Mouse (Mus musculus) myocyte (in vitro differentiated cells): ENCODE results near the gene Abcf2. TPM values are rescaled to one million over a fixed set of nuclear protein-coding genes. Genes with fewer than 3 reads are reported as not detected.

ENCODE experiments used
- H3K27me3 ChIP-seq: one replicate; pipeline ENCODE4 v1.6.1; 2011; ENCODE audit not compliant: control insufficient read depth, insufficient read depth, insufficient read length
- H3K36me3 ChIP-seq: one replicate; pipeline ENCODE4 v1.6.1; 2011; ENCODE audit not compliant: control insufficient read depth, insufficient read depth
- H3K4me2 ChIP-seq: one replicate; pipeline ENCODE4 v1.6.1; 2011; ENCODE audit warnings: low read depth, control low read depth
- H3K4me3 ChIP-seq: one replicate; pipeline ENCODE4 v1.5.1; 2011; ENCODE audit warnings: mild to moderate bottlenecking, control low read depth, moderate library complexity
- H3K79me2 ChIP-seq: one replicate; pipeline ENCODE4 v1.6.1; 2011; ENCODE audit not compliant: control insufficient read depth, insufficient read depth
- H3ac ChIP-seq: one replicate; pipeline ENCODE4 v1.6.1; 2011; ENCODE audit not compliant: control insufficient read depth, insufficient read length
- CEBPB ChIP-seq: IDR thresholded peaks from 2 replicates; pipeline ENCODE4 v1.6.1; 2011; ENCODE audit warnings: mild to moderate bottlenecking, moderate library complexity; ENCODE audit not compliant: poor library complexity, insufficient read depth, severe bottlenecking
- E2F4 ChIP-seq: IDR thresholded peaks from one replicate; pipeline ENCODE4 v1.6.1; 2011; ENCODE audit warnings: mild to moderate bottlenecking, control low read depth, moderate library complexity; ENCODE audit not compliant: insufficient read depth
- MAX ChIP-seq: IDR thresholded peaks from one replicate; pipeline ENCODE4 v1.6.1; 2011; ENCODE audit warnings: low read depth, mild to moderate bottlenecking, control low read depth
- MYOD1 ChIP-seq, 3 experiments: IDR thresholded peaks; one replicate each; pipeline ENCODE4 v1.6.1; 2011; ENCODE audit warnings: control low read depth in 2 of 3, low read depth in 2 of 3, mild to moderate bottlenecking in 2 of 3, moderate library complexity in 1 of 3; ENCODE audit not compliant: insufficient read length in 2 of 3, control insufficient read depth in 1 of 3
- MYOG ChIP-seq, 3 experiments: IDR thresholded peaks; one replicate each; pipeline ENCODE4 v1.6.1; 2011; ENCODE audit warnings: control low read depth in 2 of 3, low read depth in 2 of 3, mild to moderate bottlenecking in 2 of 3; ENCODE audit not compliant: insufficient read length in 2 of 3, control insufficient read depth in 1 of 3, insufficient read depth in 1 of 3
- POLR2A ChIP-seq: IDR thresholded peaks from one replicate; pipeline ENCODE4 v1.6.1; 2011; ENCODE audit warnings: low read depth, mild to moderate bottlenecking, control low read depth, moderate library complexity; ENCODE audit not compliant: insufficient read length
- POLR2AphosphoS2 ChIP-seq: IDR thresholded peaks from one replicate; pipeline ENCODE4 v1.6.1; 2011; ENCODE audit warnings: low read depth, control low read depth; ENCODE audit not compliant: insufficient read length
- REST ChIP-seq: IDR thresholded peaks from one replicate; pipeline ENCODE4 v1.6.1; 2011; ENCODE audit warnings: mild to moderate bottlenecking, control low read depth, moderate library complexity; ENCODE audit not compliant: insufficient read depth, insufficient read length
- SRF ChIP-seq: IDR thresholded peaks from one replicate; pipeline ENCODE4 v1.6.1; 2011; ENCODE audit warnings: low read depth; ENCODE audit not compliant: control insufficient read depth, insufficient read length
- TCF12 ChIP-seq: IDR thresholded peaks from one replicate; pipeline ENCODE4 v1.6.1; 2011; ENCODE audit warnings: mild to moderate bottlenecking, control low read depth; ENCODE audit not compliant: poor library complexity, insufficient read depth, severe bottlenecking
- TCF3 ChIP-seq: IDR thresholded peaks from one replicate; pipeline ENCODE4 v1.6.1; 2011; ENCODE audit warnings: low read depth, control low read depth; ENCODE audit not compliant: insufficient read length
- USF1 ChIP-seq: IDR thresholded peaks from one replicate; pipeline ENCODE4 v1.6.1; 2011; ENCODE audit warnings: low read depth, mild to moderate bottlenecking, control low read depth, moderate library complexity
- polyA plus RNA-seq: library from polyadenylated mRNA; unstranded; fragments of >200 nt; fragmentation: generic; extraction: Trizol; gene quantifications from one replicate; pipeline ENCODE4 v1.2.1, GENCODE M21; 2012; ENCODE audit warnings: missing spikeins

Gene Abcf2
- polyA plus RNA-seq, 1 experiment, result 137 TPM

GRCm38 (mm10) chr5:24534292-24534691 lies 43.0 kb downstream of the Abcf2 start:
- no peaks in the 10 kb centered on the region for H3K79me2 ChIP-seq
- H3ac ChIP-seq, result no peak overlapping the region
- TF ChIP-seq CEBPB (no peak), USF1 (no peak), POLR2AphosphoS2 (no peak), POLR2A (no peak), MAX (no peak), E2F4 (no peak), MYOD1 (IDR thresholded peaks at IDR 0.05; ENCODE audit: control insufficient read depth in 1 of 3, insufficient read length in 2 of 3, low read depth in 2 of 3) (no peak), REST (no peak), MYOG (IDR thresholded peaks at IDR 0.05; ENCODE audit: control insufficient read depth in 1 of 3, insufficient read depth in 1 of 3, insufficient read length in 2 of 3, low read depth in 2 of 3) (no peak), TCF3 (no peak), SRF (no peak), TCF12 (no peak)
- H3K4me3 ChIP-seq, result no peak overlapping the region
- H3K36me3 ChIP-seq, result no peaks in the 10 kb centered on the region
- no peak overlapping the region for H3K4me2 ChIP-seq
- peaks cover 84% of the 10 kb centered on the region for H3K27me3 ChIP-seq

GRCm38 (mm10) chr5:24533391-24533790 lies 43.9 kb downstream of the Abcf2 start:
- Histone ChIP-seq H3K4me3 (no peak overlapping the region), H3ac (no peak overlapping the region), H3K4me2 (no peak overlapping the region), H3K27me3 (peaks cover 77% of the 10 kb centered on the region), H3K36me3 (no peaks in the 10 kb centered on the region), H3K79me2 (no peaks in the 10 kb centered on the region)
- no peak for TF ChIP-seq MYOG (IDR thresholded peaks at IDR 0.05; ENCODE audit: control insufficient read depth in 1 of 3, insufficient read depth in 1 of 3, insufficient read length in 2 of 3, low read depth in 2 of 3)
- no peak for TF ChIP-seq POLR2A
- TF ChIP-seq REST, result no peak
- no peak for TF ChIP-seq E2F4
- no peak for TF ChIP-seq TCF12
- TF ChIP-seq SRF, result no peak
- no peak for TF ChIP-seq MAX
- no peak for TF ChIP-seq CEBPB
- TF ChIP-seq MYOD1 (IDR thresholded peaks at IDR 0.05; ENCODE audit: control insufficient read depth in 1 of 3, insufficient read length in 2 of 3, low read depth in 2 of 3), result no peak
- TF ChIP-seq POLR2AphosphoS2, result no peak
- no peak for TF ChIP-seq TCF3

- TF ChIP-seq TCF3 (no peak), USF1 (no peak), POLR2A (no peak), MYOD1 (IDR thresholded peaks at IDR 0.05; ENCODE audit: control insufficient read depth in 1 of 3, insufficient read length in 2 of 3, low read depth in 2 of 3) (no peak), TCF12 (no peak), MAX (no peak), SRF (no peak), MYOG (IDR thresholded peaks at IDR 0.05; ENCODE audit: control insufficient read depth in 1 of 3, insufficient read depth in 1 of 3, insufficient read length in 2 of 3, low read depth in 2 of 3) (no peak), E2F4 (no peak), REST (no peak)
Observed at GRCm38 (mm10) chr5:24530042-24530689, 47.1 kb downstream of the Abcf2 start.

GRCm38 (mm10) chr5:24527780-24528179 lies 49.5 kb downstream of the Abcf2 start:
- Histone ChIP-seq H3K4me2 (no peak overlapping the region), H3K27me3 (peaks cover 77% of the 10 kb centered on the region), H3ac (no peak overlapping the region), H3K79me2 (no peaks in the 10 kb centered on the region), H3K36me3 (no peaks in the 10 kb centered on the region), H3K4me3 (no peak overlapping the region)
- no peak for TF ChIP-seq REST
- no peak for TF ChIP-seq MAX
- no peak for TF ChIP-seq MYOD1 (IDR thresholded peaks at IDR 0.05; ENCODE audit: control insufficient read depth in 1 of 3, insufficient read length in 2 of 3, low read depth in 2 of 3)
- TF ChIP-seq SRF, result no peak

More at GRCm38 (mm10) chr5:24530042-24530689, 47.1 kb downstream of the Abcf2 start:
- Histone ChIP-seq H3K79me2 (no peaks in the 10 kb centered on the region), H3K4me3 (no peak overlapping the region), H3K27me3 (peaks cover 81% of the 10 kb centered on the region), H3ac (no peak overlapping the region), H3K36me3 (no peaks in the 10 kb centered on the region), H3K4me2 (no peak overlapping the region)

- Histone ChIP-seq H3K4me2 (peak within 1 kb of the TSS; percentile 18), H3K27me3 (peaks cover 74% of the 10 kb centered on the region), H3ac (peak within 1 kb of the TSS; percentile 15), H3K79me2 (no peaks in the 10 kb centered on the region), H3K4me3 (no peak within 1 kb of the TSS), H3K36me3 (no peaks in the 10 kb centered on the region)
- TF ChIP-seq MYOG (IDR thresholded peaks at IDR 0.05; ENCODE audit: control insufficient read depth in 1 of 3, insufficient read depth in 1 of 3, insufficient read length in 2 of 3, low read depth in 2 of 3) (peak in 1 of 3 experiments; percentile 16), POLR2A (no peak), CEBPB (no peak), MAX (no peak), MYOD1 (IDR thresholded peaks at IDR 0.05; ENCODE audit: control insufficient read depth in 1 of 3, insufficient read length in 2 of 3, low read depth in 2 of 3) (peak in 1 of 3 experiments; percentile 19), E2F4 (no peak), POLR2AphosphoS2 (no peak), TCF12 (no peak)
Observed at GRCm38 (mm10) chr5:24526889-24527230, 50.4 kb downstream of the Abcf2 start, which contains the start of gene Gbx1. Gene Gbx1 (minus strand): TSS chr5:24527202.
